Mouse (Mus musculus): ENCODE data around the gene Ptpa.

- TF ChIP-seq CTCF (IDR thresholded peaks at IDR 0.05; ENCODE audit: borderline replicate concordance, extremely low read depth, insufficient read depth, insufficient read length) (no peak), POLR2A (IDR thresholded peaks at IDR 0.05; ENCODE audit: borderline replicate concordance, extremely low read depth, insufficient read depth, insufficient read length, poor library complexity, severe bottlenecking) (no peak)
These were observed 8.1 kb upstream of the Ptpa start for GRCm38 (mm10) chr2:30407778-30408177.
